Mouse (Mus musculus) layer of hippocampus, adult 2 months (tissue): Measurements from ENCODE around the gene Tspyl2. TPM values are rescaled to one million over a fixed set of nuclear protein-coding genes. Genes with fewer than 3 reads are reported as not detected.
"Not testable (repeated sequence)": the region's sequence is repeated elsewhere in the genome, so short reads cannot be mapped to it uniquely, and the experiment has no call there.

ENCODE experiments used
- DNase-seq, 2 experiments: peaks; one replicate each; pipeline ENCODE4 v3.0.0; 2022; ENCODE audit warnings: low spot score in 2 of 2
- H3K27ac ChIP-seq: fragments of 200-600 bp; 2 replicates; pipeline ENCODE4 v1.8.1; 2022
- H3K4me3 ChIP-seq: fragments of 200-600 bp; 2 replicates; pipeline ENCODE4 v1.8.1; 2022; ENCODE audit warnings: mild to moderate bottlenecking
- CTCF ChIP-seq: fragments of 200-600 bp; conservative IDR thresholded peaks from 2 replicates; pipeline ENCODE4 v1.8.1; 2022; ENCODE audit warnings: antibody characterized with exemption, mild to moderate bottlenecking, moderate library complexity
- total RNA-seq, 2 experiments: library from RNA; stranded (reverse); gene quantifications; 2 replicates each; pipeline ENCODE4 v1.2.3; 2021

Gene Tspyl2
- total RNA-seq, 2 experiments from 2014 or later, result 115 to 123 TPM

DNA sequence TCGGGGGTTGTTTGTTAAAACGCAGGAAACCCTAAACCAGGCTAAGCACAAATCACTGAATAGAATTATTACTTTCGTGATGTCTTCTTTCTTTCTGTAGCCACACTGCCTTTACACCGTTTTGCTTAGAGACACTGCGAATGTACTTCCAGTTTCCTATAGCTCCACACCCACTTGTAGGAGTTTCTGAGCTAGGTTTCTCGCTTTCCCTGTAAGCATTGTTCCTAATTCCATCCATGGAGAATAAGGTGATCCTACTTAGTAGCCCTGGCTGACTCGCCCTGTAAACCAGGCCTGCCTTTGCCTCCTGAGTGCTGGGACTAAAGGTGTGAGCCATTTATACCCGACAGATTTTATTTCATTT is 14.6 kb downstream of the Tspyl2 start:
- no peak for DNase-seq
- peak overlapping the region; percentile 87; the same call in 1 of the 2 replicates for H3K27ac ChIP-seq
- no peak for TF ChIP-seq CTCF

GRCm38 (mm10) chrX:152326996-152327688 is 15.1 kb downstream of the Tspyl2 start, which contains the start of gene Kantr:
Gene Kantr, minus strand, starts transcription at chrX:152327495.
- peak within 1 kb of the TSS; percentile 69 for H3K4me3 ChIP-seq
- DNase-seq, result peak; percentile 70 to 89
- H3K27ac ChIP-seq, result peak within 1 kb of the TSS; percentile 87
- no peak for TF ChIP-seq CTCF

More for the DNA sequence above, 14.6 kb downstream of the Tspyl2 start:
- peak overlapping the region; percentile 69 for H3K4me3 ChIP-seq

- peak overlapping the region; percentile 72; the same call in 1 of the 2 replicates for H3K27ac ChIP-seq
- TF ChIP-seq CTCF, result peak; percentile 60
- H3K4me3 ChIP-seq, result no peak overlapping the region
- DNase-seq, result no peak
These were observed 18.6 kb downstream of the Tspyl2 start for GRCm38 (mm10) chrX:152323584-152323983.

DNA sequence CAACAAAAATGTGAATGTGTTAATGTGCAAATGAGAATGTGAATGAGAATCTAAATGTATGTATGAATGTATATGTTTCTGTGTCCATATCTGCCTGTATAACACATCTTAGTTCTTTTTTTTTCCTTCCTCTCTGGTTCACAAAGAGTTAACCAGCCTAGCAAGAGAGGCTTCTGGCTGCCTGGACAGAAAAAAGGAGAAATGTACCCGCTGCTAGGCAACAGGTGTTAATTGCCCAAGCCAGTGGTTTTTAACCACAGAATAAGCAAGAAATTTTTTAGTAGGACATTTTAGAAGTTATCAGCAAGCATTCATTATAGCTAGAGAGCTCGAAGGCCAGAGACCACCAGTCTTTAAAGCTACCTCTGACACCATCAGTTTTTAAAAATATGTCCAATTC is 19.4 kb downstream of the Tspyl2 start:
- H3K4me3 ChIP-seq, result no peak overlapping the region; the same call in 1 of the 2 replicates
- peak overlapping the region; percentile 72; the same call in 1 of the 2 replicates for H3K27ac ChIP-seq
- no peak for DNase-seq
- TF ChIP-seq CTCF, result no peak

- no peak for TF ChIP-seq CTCF
- DNase-seq, result no peak
- no peak overlapping the region for H3K4me3 ChIP-seq
- no peak overlapping the region for H3K27ac ChIP-seq
These were observed 21.7 kb downstream of the Tspyl2 start for GRCm38 (mm10) chrX:152320535-152320934.

DNA sequence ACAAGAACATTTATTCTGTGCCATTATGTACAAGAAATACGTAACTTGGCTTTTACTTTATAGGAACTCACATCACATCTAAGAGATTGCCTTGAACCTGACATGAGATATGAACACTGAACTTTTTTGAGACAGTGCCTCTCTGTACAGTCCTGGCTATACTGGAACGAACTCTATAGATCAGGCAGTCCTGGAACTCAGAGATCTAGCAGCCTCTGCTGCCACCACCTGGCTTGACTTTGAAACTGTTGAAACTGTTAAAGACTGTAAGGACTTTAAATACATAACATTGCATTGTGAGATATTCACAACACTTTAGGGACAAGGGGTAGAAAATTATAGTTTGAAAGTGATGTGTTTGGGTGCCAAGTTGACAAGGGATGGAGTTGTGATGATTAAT is 34.3 kb downstream of the Tspyl2 start:
- H3K27ac ChIP-seq, result no peak overlapping the region
- peak in 1 of 2 experiments; percentile 13 for DNase-seq
- TF ChIP-seq CTCF, result peak; percentile 73
- no peak overlapping the region for H3K4me3 ChIP-seq

- DNase-seq, result no peak
- H3K4me3 ChIP-seq, result no peak overlapping the region
- no peak for TF ChIP-seq CTCF
- H3K27ac ChIP-seq, result no peak overlapping the region
These were observed 34.9 kb downstream of the Tspyl2 start for GRCm38 (mm10) chrX:152307371-152307770.

DNA sequence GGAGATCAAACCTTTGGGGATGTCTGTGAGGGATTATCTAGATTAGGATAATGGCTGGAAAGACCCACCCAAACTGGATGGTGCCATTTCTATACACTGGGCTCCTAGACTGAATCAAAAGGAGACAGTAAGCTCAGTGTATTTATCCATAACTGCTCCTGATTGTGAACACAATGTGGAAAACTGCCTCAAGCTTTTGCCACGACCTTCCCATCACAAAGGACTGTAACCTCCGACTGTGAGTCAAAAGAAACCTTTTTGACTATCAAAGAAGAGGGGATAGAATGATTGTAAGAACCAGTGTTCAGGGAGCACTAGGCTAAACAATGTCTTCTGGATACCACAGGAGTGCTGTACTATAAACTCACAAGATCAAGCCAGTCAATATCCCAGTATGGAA is 36.0 kb downstream of the Tspyl2 start:
- no peak for DNase-seq
- no peak overlapping the region for H3K4me3 ChIP-seq
- no peak for TF ChIP-seq CTCF
- H3K27ac ChIP-seq, result no peak overlapping the region

- not testable (repeated sequence) for DNase-seq, H3K27ac ChIP-seq, H3K4me3 ChIP-seq
These were observed 55.2 kb downstream of the Tspyl2 start for GRCm38 (mm10) chrX:152287026-152287425.

Other genes starting within 250 kb of the Tspyl2 start
- gene Iqsec2, start 198.2 kb downstream of the Tspyl2 start, total RNA-seq, result 100 to 1,000 TPM; 177 to 179 TPM
- gene Kdm5c, start 109.4 kb downstream of the Tspyl2 start, total RNA-seq, result 10 to 100 TPM; 47.4 to 66.1 TPM
- 10 to 100 TPM; 54.8 to 58.9 TPM for gene Kantr, start 14.9 kb downstream of the Tspyl2 start, total RNA-seq
- 10 to 100 TPM; 14.7 to 14.8 TPM for gene Gpr173, start 26.3 kb upstream of the Tspyl2 start, total RNA-seq
- not detected for gene Cldn34a, start 220.9 kb upstream of the Tspyl2 start, total RNA-seq